Mouse (Mus musculus) E14TG2a.4 (cell line): ENCODE data around the gene Gm43191.

Source experiments
- CTCF ChIP-seq: conservative IDR thresholded peaks from 2 replicates; pipeline ENCODE4 v1.5.1; 2014; ENCODE audit warnings: low read length
- NANOG ChIP-seq: IDR thresholded peaks from 2 replicates; pipeline ENCODE4 v1.6.1; 2014; ENCODE audit warnings: borderline replicate concordance, low read length, mixed read lengths

- TF ChIP-seq CTCF (no peak), NANOG (no peak)
Measured at GRCm38 (mm10) chr3:116710941-116711340, 29.9 kb upstream of the Gm43191 start.
